Mouse (Mus musculus): ENCODE data around the gene Olfr1014. TPM values are rescaled to one million over a fixed set of nuclear protein-coding genes. Genes with fewer than 3 reads are reported as not detected.

Gene Olfr1014
- polyA plus RNA-seq, 1 experiment from 2014 or later, result not detected

- Histone ChIP-seq H3K9me3 (ENCODE audit: control insufficient read depth, low read length) (no peaks in the 10 kb centered on the region), H3K4me2 (ENCODE audit: low read depth, low read length) (no peak within 1 kb of the TSS), H3K27me3 (replicated peaks; ENCODE audit: control insufficient read depth, insufficient read depth, low read length) (no peaks in the 10 kb centered on the region), H3K4me3 (ENCODE audit: low read depth, low read length) (no peak within 1 kb of the TSS), H3K4me1 (ENCODE audit: control insufficient read depth, insufficient read depth, low read length) (no peaks in the 10 kb centered on the region), H3K9ac (ENCODE audit: low read depth, low read length) (no peak within 1 kb of the TSS), H3K36me3 (ENCODE audit: control insufficient read depth, insufficient read depth, low read length) (no peaks in the 10 kb centered on the region), H3K27ac (replicated peaks; ENCODE audit: low read depth, low read length) (no peak within 1 kb of the TSS)
- ATAC-seq (ENCODE audit: low read depth), result no peak
- no peak for DNase-seq (ENCODE audit: low spot score)
These were observed 45.7 kb downstream of the Olfr1014 start, which contains the start of gene Olfr1018 for GRCm38 (mm10) chr2:85818179-85818578. Gene Olfr1018, plus strand, starts transcription at chr2:85818479.

Other genes with a start within 250 kb of the Olfr1014 start
- not detected in 2 replicates for gene Olfr996, start 193.5 kb upstream of the Olfr1014 start, polyA plus RNA-seq (2014; fragmentation: Nextera tagmentation; extraction: Ambion mirVana)
- gene Olfr998, start 183.8 kb upstream of the Olfr1014 start, polyA plus RNA-seq (2014; fragmentation: Nextera tagmentation; extraction: Ambion mirVana), result not detected in 2 replicates
- gene Olfr1000, start 160.8 kb upstream of the Olfr1014 start, polyA plus RNA-seq (2014; fragmentation: Nextera tagmentation; extraction: Ambion mirVana), result not detected in 2 replicates
- not detected in 2 replicates for gene Olfr1002, start 122.0 kb upstream of the Olfr1014 start, polyA plus RNA-seq (2014; fragmentation: Nextera tagmentation; extraction: Ambion mirVana)
- gene Olfr154, start 108.3 kb upstream of the Olfr1014 start, polyA plus RNA-seq (2014; fragmentation: Nextera tagmentation; extraction: Ambion mirVana), result not detected in 2 replicates
- 0.11 TPM in 1 of 2 replicates, not detected in the other for gene Olfr1006, start 93.9 kb upstream of the Olfr1014 start, polyA plus RNA-seq (2014; fragmentation: Nextera tagmentation; extraction: Ambion mirVana)
- not detected in 2 replicates for gene Olfr1008, start 83.3 kb upstream of the Olfr1014 start, polyA plus RNA-seq (2014; fragmentation: Nextera tagmentation; extraction: Ambion mirVana)
- not detected in 2 replicates for gene Olfr1009, start 57.3 kb upstream of the Olfr1014 start, polyA plus RNA-seq (2014; fragmentation: Nextera tagmentation; extraction: Ambion mirVana)
- gene Olfr1012, start 9.9 kb upstream of the Olfr1014 start, polyA plus RNA-seq (2014; fragmentation: Nextera tagmentation; extraction: Ambion mirVana), result 0.18 TPM in 1 of 2 replicates, not detected in the other
- gene Olfr1013, start 5.6 kb upstream of the Olfr1014 start, polyA plus RNA-seq (2014; fragmentation: Nextera tagmentation; extraction: Ambion mirVana), result not detected in 2 replicates
- 0.17 and 0.22 TPM in 2 replicates for gene Olfr1015, start 9.3 kb downstream of the Olfr1014 start, polyA plus RNA-seq (2014; fragmentation: Nextera tagmentation; extraction: Ambion mirVana)
- 0.13 and 0.22 TPM in 2 replicates for gene Olfr1016, start 29.8 kb downstream of the Olfr1014 start, polyA plus RNA-seq (2014; fragmentation: Nextera tagmentation; extraction: Ambion mirVana)
- gene Olfr1018, start 45.8 kb downstream of the Olfr1014 start, polyA plus RNA-seq (2014; fragmentation: Nextera tagmentation; extraction: Ambion mirVana), result not detected in 2 replicates
- gene Olfr1019, start 72.8 kb downstream of the Olfr1014 start, polyA plus RNA-seq (2014; fragmentation: Nextera tagmentation; extraction: Ambion mirVana), result not detected in 2 replicates
- gene Olfr1020, start 74.3 kb downstream of the Olfr1014 start, polyA plus RNA-seq (2014; fragmentation: Nextera tagmentation; extraction: Ambion mirVana), result not detected in 2 replicates
- gene Olfr1022, start 95.9 kb downstream of the Olfr1014 start, polyA plus RNA-seq (2014; fragmentation: Nextera tagmentation; extraction: Ambion mirVana), result not detected in 2 replicates
- not detected in 2 replicates for gene Olfr1023, start 112.9 kb downstream of the Olfr1014 start, polyA plus RNA-seq (2014; fragmentation: Nextera tagmentation; extraction: Ambion mirVana)
- gene Olfr1024, start 132.3 kb downstream of the Olfr1014 start, polyA plus RNA-seq (2014; fragmentation: Nextera tagmentation; extraction: Ambion mirVana), result not detected in 2 replicates
- gene Olfr1025-ps1, start 142.5 kb downstream of the Olfr1014 start, polyA plus RNA-seq (2014; fragmentation: Nextera tagmentation; extraction: Ambion mirVana), result 0.14 and 0.50 TPM in 2 replicates
- gene Olfr1026, start 148.8 kb downstream of the Olfr1014 start, polyA plus RNA-seq (2014; fragmentation: Nextera tagmentation; extraction: Ambion mirVana), result 0.13 TPM in 1 of 2 replicates, not detected in the other
- gene Olfr1028, start 177.7 kb downstream of the Olfr1014 start, polyA plus RNA-seq (2014; fragmentation: Nextera tagmentation; extraction: Ambion mirVana), result not detected in 2 replicates
- gene Olfr1029, start 201.2 kb downstream of the Olfr1014 start, polyA plus RNA-seq (2014; fragmentation: Nextera tagmentation; extraction: Ambion mirVana), result not detected in 2 replicates
- gene Olfr1030, start 206.6 kb downstream of the Olfr1014 start, polyA plus RNA-seq (2014; fragmentation: Nextera tagmentation; extraction: Ambion mirVana), result 0.07 TPM in 1 of 2 replicates, not detected in the other
- gene Olfr1031, start 217.6 kb downstream of the Olfr1014 start, polyA plus RNA-seq (2014; fragmentation: Nextera tagmentation; extraction: Ambion mirVana), result 0.22 TPM in 1 of 2 replicates, not detected in the other
- not detected in 2 replicates for gene Olfr1032, start 232.8 kb downstream of the Olfr1014 start, polyA plus RNA-seq (2014; fragmentation: Nextera tagmentation; extraction: Ambion mirVana)
- gene Olfr1033, start 247.9 kb downstream of the Olfr1014 start, polyA plus RNA-seq (2014; fragmentation: Nextera tagmentation; extraction: Ambion mirVana), result 1.6 and 2.2 TPM in 2 replicates